Mouse (Mus musculus) G1E-ER4 (cell line): Measurements from ENCODE around the gene Gfod2. TPM values are rescaled to one million over a fixed set of nuclear protein-coding genes. Genes with fewer than 3 reads are reported as not detected.

Experiments used
- GATA1 ChIP-seq: IDR thresholded peaks from one replicate; pipeline ENCODE4 v1.8.0; 2012; ENCODE audit warnings: low read length, inconsistent platforms
- polyA plus RNA-seq: library from polyadenylated mRNA; stranded (reverse); fragments of >175 nt; gene quantifications from 2 replicates; pipeline ENCODE4 v1.2.3, GENCODE M21; 2012

The Gfod2 gene
- polyA plus RNA-seq, 1 experiment, result 4.7 TPM

GRCm38 (mm10) chr8:105677891-105678290, 80.6 kb downstream of the Gfod2 start:
- no peak for TF ChIP-seq GATA1

Other genes with a start within 250 kb of the Gfod2 start
- not detected in 2 replicates for gene Hsd11b2, start 239.9 kb downstream of the Gfod2 start, polyA plus RNA-seq
- gene Atp6v0d1, start 192.6 kb downstream of the Gfod2 start, polyA plus RNA-seq, result 17.4 and 23.6 TPM in 2 replicates
- 56.3 and 62.8 TPM in 2 replicates for gene Ripor1, start 153.4 kb downstream of the Gfod2 start, polyA plus RNA-seq
- gene Ctcf, start 122.1 kb downstream of the Gfod2 start, polyA plus RNA-seq, result 187 and 251 TPM in 2 replicates
- gene Agrp, start 121.3 kb downstream of the Gfod2 start, polyA plus RNA-seq, result 0.10 TPM in 1 of 2 replicates, not detected in the other
- gene Carmil2, start 72.4 kb downstream of the Gfod2 start, polyA plus RNA-seq, result 1.3 and 1.7 TPM in 2 replicates
- 32.7 and 72.3 TPM in 2 replicates for gene Acd, start 57.6 kb downstream of the Gfod2 start, polyA plus RNA-seq
- gene Pard6a, start 57.5 kb downstream of the Gfod2 start, polyA plus RNA-seq, result 8.1 TPM in 2 replicates
- not detected in 2 replicates for gene 4933405L10Rik, start 51.0 kb downstream of the Gfod2 start, polyA plus RNA-seq
- 40.0 and 52.9 TPM in 2 replicates for gene Enkd1, start 50.5 kb downstream of the Gfod2 start, polyA plus RNA-seq
- gene Ranbp10, start 68.7 kb upstream of the Gfod2 start, polyA plus RNA-seq, result 23.9 and 32.1 TPM in 2 replicates
- not detected in 2 replicates for gene Tsnaxip1, start 69.1 kb upstream of the Gfod2 start, polyA plus RNA-seq
- 15.8 and 16.9 TPM in 2 replicates for gene Cenpt, start 94.6 kb upstream of the Gfod2 start, polyA plus RNA-seq
- gene Thap11, start 96.5 kb upstream of the Gfod2 start, polyA plus RNA-seq, result 35.4 and 41.5 TPM in 2 replicates
- 239 and 337 TPM in 2 replicates for gene Nutf2, start 101.9 kb upstream of the Gfod2 start, polyA plus RNA-seq
- gene Edc4, start 122.2 kb upstream of the Gfod2 start, polyA plus RNA-seq, result 20.8 and 27.6 TPM in 2 replicates
- 1.8 and 2.4 TPM in 2 replicates for gene Nrn1l, start 134.9 kb upstream of the Gfod2 start, polyA plus RNA-seq
- 13.6 and 26.7 TPM in 2 replicates for gene Pskh1, start 141.8 kb upstream of the Gfod2 start, polyA plus RNA-seq
- gene Ctrl, start 175.2 kb upstream of the Gfod2 start, polyA plus RNA-seq, result 0.46 TPM in 1 of 2 replicates, not detected in the other
- 183 and 226 TPM in 2 replicates for gene Psmb10, start 179.8 kb upstream of the Gfod2 start, polyA plus RNA-seq
- gene Lcat, start 184.7 kb upstream of the Gfod2 start, polyA plus RNA-seq, result 0.31 and 0.39 TPM in 2 replicates
- gene Slc12a4, start 207.4 kb upstream of the Gfod2 start, polyA plus RNA-seq, result 14.1 and 17.6 TPM in 2 replicates
- not detected in 2 replicates for gene Dpep3, start 220.8 kb upstream of the Gfod2 start, polyA plus RNA-seq
- 3.9 TPM in 2 replicates for gene Dus2, start 232.7 kb upstream of the Gfod2 start, polyA plus RNA-seq
- not detected in 2 replicates for gene Dpep2nb, start 247.3 kb upstream of the Gfod2 start, polyA plus RNA-seq